Mouse (Mus musculus) left cerebral cortex, postnatal 4 days (tissue): ENCODE data around the gene Timm29. TPM values are rescaled to one million over a fixed set of nuclear protein-coding genes. Genes with fewer than 3 reads are reported as not detected.

Experiments used
- DNase-seq: peaks from one replicate; pipeline ENCODE4 v3.0.0-alpha.2; 2022
- intact Hi-C: fragments of 180-260 bp; cut with DNase I; formaldehyde crosslinking; loops from one replicate; pipeline ENCODE4 v1.15.1; 2025
- microRNA-seq: library from miRNA; unstranded; fragments of <30 nt; microRNA quantifications from one replicate; pipeline ENCODE4 v1.2.0, GENCODE M21; 2022
- total RNA-seq, 2 experiments: library from RNA; stranded (reverse); gene quantifications; 2 replicates each; pipeline ENCODE4 v1.2.3; 2021

Gene Timm29
- total RNA-seq, 2 experiments from 2014 or later = 56.7 to 58.7 TPM

GRCm38 (mm10) chr9:21615617-21616231 is 23.2 kb downstream of the Timm29 start, which contains the start of gene Smarca4:
Smarca4 (plus strand) TSS chr9:21616169.
- intact Hi-C loops = no loop called here
- peak; percentile 100 for DNase-seq

GRCm38 (mm10) chr9:21616232-21616781 is 23.8 kb downstream of the Timm29 start:
- peak; percentile 95 for DNase-seq
- intact Hi-C loops = no loop called here

GRCm38 (mm10) chr9:21617066-21617465 is 24.5 kb downstream of the Timm29 start:
- DNase-seq = peak; percentile 36
- intact Hi-C loops = no loop called here

GRCm38 (mm10) chr9:21620229-21620628 is 27.7 kb downstream of the Timm29 start:
- intact Hi-C loops = no loop called here
- DNase-seq = no peak

- intact Hi-C loops = no loop called here
- DNase-seq = no peak
Measured at GRCm38 (mm10) chr9:21622676-21623075, 30.2 kb downstream of the Timm29 start.

GRCm38 (mm10) chr9:21625342-21626339 is 33.1 kb downstream of the Timm29 start:
- no peak for DNase-seq
- intact Hi-C loops = no loop called here

- intact Hi-C loops = no loop called here
- no peak for DNase-seq
Measured at GRCm38 (mm10) chr9:21626571-21626970, 34.0 kb downstream of the Timm29 start.

GRCm38 (mm10) chr9:21627145-21627795 is 34.7 kb downstream of the Timm29 start:
- intact Hi-C loops = no loop called here
- no peak for DNase-seq

- DNase-seq = peak; percentile 33
- intact Hi-C loops = no loop called here
Measured at GRCm38 (mm10) chr9:21630673-21631072, 38.2 kb downstream of the Timm29 start.

- intact Hi-C loops = no loop called here
Measured at GRCm38 (mm10) chr9:21633106-21633505, 40.6 kb downstream of the Timm29 start.

GRCm38 (mm10) chr9:21635639-21636038 is 43.1 kb downstream of the Timm29 start:
- DNase-seq = peak; percentile 52
- intact Hi-C loops = loop anchor here (5.0 kb wide), 1 partner anchor 37 kb away; no protein-coding TSS in a partner anchor

More at GRCm38 (mm10) chr9:21633106-21633505, 40.6 kb downstream of the Timm29 start:
- no peak for DNase-seq

- intact Hi-C loops = loop anchor here (5.0 kb wide), 1 partner anchor 33 kb away; no protein-coding TSS in a partner anchor
- DNase-seq = no peak
Measured at GRCm38 (mm10) chr9:21639031-21639430, 46.5 kb downstream of the Timm29 start.

Small RNA genes lying within 50 kb of the gene (microRNA-seq; reads per million reads assigned to microRNA genes)
- not detected for gene Mir1946b

Other genes starting within 250 kb of the Timm29 start
- 100 to 1,000 TPM; 170 to 172 TPM for gene Ilf3, start 224.9 kb upstream of the Timm29 start, total RNA-seq
- 10 to 100 TPM; 38.2 to 41.0 TPM for gene Qtrt1, start 180.9 kb upstream of the Timm29 start, total RNA-seq
- 10 to 100 TPM; 87.1 to 92.7 TPM for gene Dnm2, start 167.8 kb upstream of the Timm29 start, total RNA-seq
- 10 to 100 TPM; 18.6 to 19.1 TPM for gene Tmed1, start 82.5 kb upstream of the Timm29 start, total RNA-seq
- gene AB124611, start 66.5 kb upstream of the Timm29 start, total RNA-seq = under 1 TPM; 0.44 to 0.64 TPM
- 100 to 1,000 TPM; 108 to 124 TPM for gene Carm1, start 45.8 kb upstream of the Timm29 start, total RNA-seq
- 1 to 10 TPM; 7.0 to 9.9 TPM for gene Yipf2, start 106 bp downstream of the Timm29 start, total RNA-seq
- 100 to 1,000 TPM; 185 to 186 TPM for gene Smarca4, start 23.4 kb downstream of the Timm29 start, total RNA-seq
- 10 to 100 TPM; 25.2 to 32.4 TPM for gene Ldlr, start 130.8 kb downstream of the Timm29 start, total RNA-seq
- 1 to 10 TPM; 4.9 to 5.9 TPM for gene Spc24, start 167.6 kb downstream of the Timm29 start, total RNA-seq
- 1 to 10 TPM; 8.7 to 9.7 TPM for gene Kank2, start 206.0 kb downstream of the Timm29 start, total RNA-seq
- gene Angptl8, start 242.8 kb downstream of the Timm29 start, total RNA-seq = not detected